Mouse (Mus musculus) erythroid progenitor cell, adult 5-6 weeks (primary cell): ENCODE results near the gene Nfib. TPM values are rescaled to one million over a fixed set of nuclear protein-coding genes. Genes with fewer than 3 reads are reported as not detected.
A peak's percentile ranks its signal among the peaks of the same experiment; 100 is the strongest.

ENCODE experiments used
- ATAC-seq: replicated peaks from 2 replicates; pipeline ENCODE4 v1.8.0; 2016; ENCODE audit warnings: moderate number of reproducible peaks, mild to moderate bottlenecking, moderate TSS enrichment, inconsistent platforms; ENCODE audit not compliant: poor library complexity, low FRiP score, severe bottlenecking
- total RNA-seq, 2 experiments: library from RNA; stranded (forward) in 1 of 2; stranded (reverse) in 1 of 2; fragments of 150-400 nt in 1 of 2; fragments of 186-747, 209-891 nt in 1 of 2; gene quantifications; 2 replicates each; pipeline versions ENCODE4 v1.2.3 to v1.2.4; 2015 to 2017; ENCODE audit warnings: low replicate concordance in 2 of 2

The Nfib gene
- total RNA-seq, 2 experiments from 2014 or later, result 1.3 TPM; not detected in 1

GRCm38 (mm10) chr4:82519935-82520334 is 185.6 kb downstream of the Nfib start:
- ATAC-seq, result no peak

GRCm38 (mm10) chr4:82518132-82518531 is 187.4 kb downstream of the Nfib start:
- ATAC-seq, result no peak

- ATAC-seq, result no peak
These were observed 188.2 kb downstream of the Nfib start for GRCm38 (mm10) chr4:82517311-82517710.

- no peak for ATAC-seq
These were observed 189.2 kb downstream of the Nfib start for GRCm38 (mm10) chr4:82516211-82516795.

- ATAC-seq, result no peak
These were observed 190.6 kb downstream of the Nfib start for GRCm38 (mm10) chr4:82514921-82515320.

- ATAC-seq, result no peak
These were observed 191.2 kb downstream of the Nfib start for GRCm38 (mm10) chr4:82514373-82514772.

- no peak for ATAC-seq
These were observed 192.2 kb downstream of the Nfib start for GRCm38 (mm10) chr4:82513426-82513750.

GRCm38 (mm10) chr4:82512743-82513425 is 192.7 kb downstream of the Nfib start:
- ATAC-seq, result peak; percentile 65

GRCm38 (mm10) chr4:82512335-82512734 is 193.2 kb downstream of the Nfib start:
- no peak for ATAC-seq

GRCm38 (mm10) chr4:82511524-82511923 is 194.0 kb downstream of the Nfib start:
- no peak for ATAC-seq

- ATAC-seq, result no peak
These were observed 194.5 kb downstream of the Nfib start for GRCm38 (mm10) chr4:82511001-82511513.

GRCm38 (mm10) chr4:82509771-82510170 is 195.8 kb downstream of the Nfib start:
- ATAC-seq, result no peak

- no peak for ATAC-seq
These were observed 196.3 kb downstream of the Nfib start for GRCm38 (mm10) chr4:82509166-82509767.

- ATAC-seq, result no peak
These were observed 197.3 kb downstream of the Nfib start for GRCm38 (mm10) chr4:82508281-82508687.

GRCm38 (mm10) chr4:82507541-82508280 is 197.8 kb downstream of the Nfib start:
- ATAC-seq, result no peak

GRCm38 (mm10) chr4:82506731-82507331 is 198.7 kb downstream of the Nfib start:
- no peak for ATAC-seq

GRCm38 (mm10) chr4:82506081-82506730 is 199.3 kb downstream of the Nfib start:
- ATAC-seq, result no peak

GRCm38 (mm10) chr4:82505121-82506031 is 200.2 kb downstream of the Nfib start:
- ATAC-seq, result no peak
